Mouse (Mus musculus) induced T-regulatory cell, adult 2 months (primary cell): ENCODE data around the gene Olfr384.
"Not testable (repeated sequence)": the region's sequence is repeated elsewhere in the genome, so short reads cannot be mapped to it uniquely, and the experiment has no call there.

Experiments
- DNase-seq: peaks from one replicate; pipeline ENCODE4 v3.0.0-alpha.2; 2012; ENCODE audit warnings: low read depth

Gene Olfr384

GRCm38 (mm10) chr11:73598294-73598693 lies at the start of gene Olfr384:
Gene Olfr384, plus strand, starts transcription at chr11:73598594.
- no peak for DNase-seq

GRCm38 (mm10) chr11:73579871-73580270 lies 18.5 kb upstream of the Olfr384 start:
- DNase-seq = no peak

- DNase-seq = not testable (repeated sequence)
Measured at GRCm38 (mm10) chr11:73583188-73583587, 15.2 kb upstream of the Olfr384 start.

- DNase-seq = no peak
Measured at GRCm38 (mm10) chr11:73592908-73593307, 5.5 kb upstream of the Olfr384 start, which contains the start of gene Olfr385. Gene Olfr385, minus strand, starts transcription at chr11:73593008.
